Mouse (Mus musculus) heart, postnatal 14 days (tissue): Measurements from ENCODE around the gene Fam19a2. TPM values are rescaled to one million over a fixed set of nuclear protein-coding genes. Genes with fewer than 3 reads are reported as not detected.

ENCODE experiments used
- DNase-seq, 2 experiments: peaks; one replicate each; pipeline ENCODE4 v3.0.0; 2021 to 2022
- intact Hi-C: fragments of 180-260 bp; cut with DNase I; formaldehyde crosslinking; loops from one replicate; pipeline ENCODE4 v1.15.1; 2025
- long read RNA-seq, 2 experiments: library from polyadenylated mRNA; stranded (forward); transcript quantifications; one replicate each; pipeline ENCODE4 v2.0.0; 2021
- total RNA-seq, 2 experiments: library from RNA; stranded (reverse); gene quantifications; 2 replicates each; pipeline ENCODE4 v1.2.3; 2021

The Fam19a2 gene
- under 1 TPM; 0.10 to 0.17 TPM for total RNA-seq
- long read RNA-seq, experiment 1 = 0 reads
- long read RNA-seq, experiment 2 = 0 reads

DNA sequence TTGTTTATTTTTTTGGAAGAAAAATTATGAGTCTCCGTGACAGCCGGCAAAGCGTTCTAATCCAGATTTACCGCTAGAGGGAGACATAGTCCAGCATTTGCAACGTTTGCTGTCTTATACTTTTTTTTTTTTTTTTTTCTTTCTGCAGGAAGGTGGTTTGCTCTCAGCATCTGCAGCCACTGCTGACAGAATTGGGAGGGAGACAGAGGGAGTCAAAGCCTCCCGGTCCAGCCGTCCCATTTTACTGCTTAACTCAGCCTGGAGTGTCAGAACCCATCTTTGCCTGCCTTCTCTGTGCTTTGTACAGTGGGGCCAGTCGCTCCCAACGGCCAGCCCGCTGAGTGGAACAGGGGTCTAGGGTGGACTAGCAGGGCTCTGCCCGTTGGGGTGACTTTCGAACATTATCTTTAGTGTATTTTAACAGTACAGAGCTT, at the start of gene Fam19a2:
TSS of gene Fam19a2 (plus strand) at position 121 of the 434 bp plus-strand sequence.
- intact Hi-C loops = no loop called here
- DNase-seq = peak; percentile 17 to 53

DNA sequence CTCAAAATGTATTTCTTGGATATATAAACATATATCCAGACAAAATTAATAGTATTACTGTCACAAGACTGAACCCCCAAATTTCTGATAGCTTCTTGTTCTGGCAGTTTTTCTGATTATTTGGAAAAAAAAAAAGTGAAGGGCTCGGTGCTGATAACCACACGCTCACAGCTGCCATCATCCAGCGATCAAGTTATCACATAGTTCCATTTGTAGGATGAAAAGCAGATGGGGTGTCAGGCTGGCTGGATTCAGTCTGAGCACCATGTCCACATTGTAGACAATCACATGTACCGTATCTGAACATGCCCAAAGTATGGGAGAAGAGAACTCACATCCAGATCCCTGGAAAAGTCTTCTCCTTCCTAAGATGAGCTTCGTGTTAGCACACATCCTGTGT, 41.0 kb upstream of the Fam19a2 start:
- intact Hi-C loops = no loop called here
- no peak for DNase-seq

DNA sequence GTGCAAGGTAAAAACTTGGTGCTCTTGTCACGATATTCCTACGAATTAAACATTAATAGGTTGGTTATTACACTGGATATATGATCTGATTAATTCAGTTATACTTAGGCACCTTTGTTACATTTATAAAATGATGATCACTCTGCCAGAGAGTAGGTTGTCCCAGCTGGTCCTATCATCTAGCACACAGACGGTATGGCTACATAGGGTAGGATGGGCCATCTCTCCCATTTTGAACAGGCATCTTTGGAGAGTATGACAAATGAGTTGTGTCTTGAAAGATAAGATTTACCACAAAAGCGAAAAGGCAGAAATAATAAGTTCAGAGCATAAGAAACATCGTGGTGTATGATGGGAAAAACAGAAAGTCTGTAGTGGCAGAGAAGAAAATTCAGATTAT, 34.4 kb upstream of the Fam19a2 start:
- DNase-seq = no peak
- intact Hi-C loops = no loop called here

DNA sequence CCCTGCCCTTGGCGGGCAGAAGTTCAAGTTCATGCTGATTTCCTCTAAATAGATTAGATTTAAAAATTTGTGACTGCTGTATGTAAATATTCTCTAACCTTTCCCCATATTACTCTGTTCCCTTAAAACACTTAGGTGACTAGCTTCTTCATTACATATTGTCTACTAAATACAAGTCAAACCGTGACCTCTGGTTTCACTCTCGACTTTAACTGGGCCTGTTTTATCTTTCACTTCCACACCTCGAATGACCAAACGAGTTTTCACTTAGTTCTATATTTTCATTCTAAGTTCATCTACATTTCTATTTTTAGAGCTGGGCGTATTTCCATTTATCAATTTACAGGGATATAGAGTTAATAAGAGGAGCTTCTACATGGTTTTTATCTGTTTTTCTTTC, 15.7 kb upstream of the Fam19a2 start:
- intact Hi-C loops = no loop called here

DNA sequence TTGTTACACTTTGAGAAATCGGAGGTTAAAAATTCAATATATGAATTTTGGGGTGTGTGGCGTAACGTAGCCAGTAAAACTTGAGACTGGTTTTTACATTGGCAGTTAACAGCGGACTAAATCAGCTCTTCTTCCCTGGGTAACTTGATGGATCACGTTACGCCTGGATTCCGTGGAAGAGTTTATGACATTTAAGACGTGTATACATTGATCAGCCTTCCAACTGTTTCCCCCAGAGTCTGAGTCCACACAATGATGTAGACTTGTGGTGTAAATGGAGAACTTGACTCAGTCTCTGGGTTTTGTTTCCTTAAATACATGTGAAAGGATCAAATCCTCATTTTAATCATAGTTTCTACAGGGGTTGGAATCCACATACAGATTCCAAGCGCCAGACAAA, 11.9 kb upstream of the Fam19a2 start:
- intact Hi-C loops = no loop called here
- DNase-seq = no peak

More for the DNA sequence above, 15.7 kb upstream of the Fam19a2 start:
- DNase-seq = no peak

DNA sequence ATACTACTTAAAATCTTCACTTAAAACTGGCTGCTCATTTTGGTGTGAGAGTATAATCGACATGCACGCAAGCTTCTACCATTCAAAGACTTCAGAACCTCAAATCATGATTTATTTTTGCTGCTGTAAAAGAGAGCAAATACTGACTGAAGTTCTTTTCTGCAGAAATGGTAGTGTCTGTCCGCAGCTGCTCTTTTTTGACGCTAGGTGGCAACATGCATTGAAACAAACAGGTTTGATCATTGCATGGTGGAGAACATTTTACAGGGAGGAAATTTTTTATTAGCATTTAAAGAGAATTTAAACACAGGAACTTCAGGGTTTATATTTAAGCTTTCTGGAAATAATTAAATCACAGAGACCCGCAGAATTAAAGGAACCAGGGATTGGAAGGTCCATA, 9.5 kb upstream of the Fam19a2 start:
- DNase-seq = peak in 1 of 2 experiments; percentile 6
- intact Hi-C loops = no loop called here

DNA sequence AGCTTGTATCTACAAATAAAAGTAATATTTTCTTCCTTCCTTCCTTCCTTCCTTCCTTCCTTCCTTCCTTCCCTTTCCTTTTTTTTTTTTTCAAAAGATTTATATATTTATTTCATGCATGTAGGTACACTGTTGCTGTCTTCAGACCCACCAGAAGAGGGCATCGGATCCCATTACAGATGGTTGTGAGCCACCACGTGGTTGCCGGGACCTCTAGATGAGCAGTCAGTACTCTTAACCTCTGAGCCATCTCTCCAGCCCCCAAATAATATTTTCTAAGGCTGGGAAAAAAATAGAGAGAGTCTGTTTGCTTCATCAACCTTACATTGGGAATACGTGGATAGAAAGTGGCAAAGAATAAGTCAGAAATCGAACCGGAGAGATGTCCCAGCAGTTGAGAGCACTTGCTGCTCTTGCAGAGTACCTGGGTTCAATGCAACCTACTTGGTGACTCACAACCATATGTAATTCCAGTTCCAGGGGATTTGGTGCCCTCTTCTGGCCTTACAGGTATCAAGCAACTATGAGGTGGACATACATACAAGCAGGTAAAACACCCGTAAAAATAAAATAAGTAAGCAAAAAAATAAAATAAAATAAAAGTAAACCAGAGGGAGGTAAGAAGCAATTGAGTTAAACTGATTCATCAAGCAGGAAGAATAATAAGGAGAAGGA, 8.0 kb upstream of the Fam19a2 start:
- intact Hi-C loops = no loop called here
- DNase-seq = no peak

DNA sequence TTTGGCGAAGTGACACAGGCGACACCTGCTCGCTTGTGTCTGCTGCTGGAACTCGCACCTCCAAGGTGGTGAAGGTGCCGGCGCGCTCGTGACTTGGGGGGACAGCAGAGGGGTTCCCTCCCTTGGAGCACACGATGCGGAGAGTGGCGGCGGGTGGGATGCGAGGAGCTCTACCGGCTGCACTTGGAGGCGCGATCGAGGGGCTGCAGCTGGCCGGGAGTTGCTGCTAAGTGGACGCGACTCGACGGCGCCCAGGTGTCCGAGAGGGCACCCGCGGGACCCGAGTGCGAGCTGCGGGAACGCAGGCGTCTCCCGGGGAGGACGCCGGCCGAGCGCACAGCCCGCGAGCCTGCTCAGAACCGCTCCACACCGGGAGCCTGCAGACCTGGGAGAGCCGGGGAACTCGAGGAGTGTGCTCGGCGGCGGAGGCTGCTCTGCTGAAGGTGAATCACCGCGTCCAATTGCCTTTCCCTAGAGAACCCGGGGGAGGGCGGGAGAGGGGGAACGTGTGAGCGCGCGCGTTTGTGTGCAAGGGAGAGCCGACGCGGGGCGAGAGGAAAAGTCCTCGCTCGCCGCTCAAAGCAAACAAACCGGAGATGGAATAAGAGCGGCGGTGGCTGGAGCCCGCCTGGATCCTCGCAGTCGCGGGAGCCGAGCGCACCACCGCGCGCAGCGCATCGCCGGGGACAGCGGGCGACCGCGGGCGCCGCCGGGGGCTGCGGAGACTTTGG, 830 bp downstream of the Fam19a2 start:
- peak; percentile 8 to 15 for DNase-seq
- intact Hi-C loops = no loop called here

DNA sequence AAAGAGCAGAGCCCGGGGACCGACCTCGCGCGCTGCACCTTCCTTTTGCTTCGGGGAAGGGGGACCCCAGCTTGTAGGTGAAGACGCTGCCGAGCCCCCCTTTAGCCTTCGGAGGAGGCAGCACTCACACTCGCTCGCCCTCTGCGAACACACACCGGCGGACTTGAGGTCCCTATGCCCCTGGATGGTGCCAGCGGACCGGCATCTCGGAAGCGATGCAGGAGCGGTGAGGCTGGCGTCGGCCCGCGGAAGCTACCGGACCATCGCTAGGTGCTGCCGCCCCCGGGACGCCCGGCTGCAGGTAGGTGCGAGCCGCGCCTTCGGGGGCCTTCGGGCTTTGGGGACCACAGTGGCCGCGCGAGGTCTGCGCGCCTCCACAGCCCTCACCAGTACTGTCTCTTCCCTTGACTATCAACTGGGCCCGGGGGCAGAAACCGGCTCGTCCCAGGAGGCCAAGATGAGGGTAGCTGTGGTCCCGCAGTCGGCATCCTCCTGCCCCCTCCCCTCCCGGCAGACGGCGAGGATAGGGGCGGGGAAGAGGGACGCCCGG, 1.5 kb downstream of the Fam19a2 start:
- intact Hi-C loops = no loop called here
- DNase-seq = peak in 1 of 2 experiments; percentile 1

DNA sequence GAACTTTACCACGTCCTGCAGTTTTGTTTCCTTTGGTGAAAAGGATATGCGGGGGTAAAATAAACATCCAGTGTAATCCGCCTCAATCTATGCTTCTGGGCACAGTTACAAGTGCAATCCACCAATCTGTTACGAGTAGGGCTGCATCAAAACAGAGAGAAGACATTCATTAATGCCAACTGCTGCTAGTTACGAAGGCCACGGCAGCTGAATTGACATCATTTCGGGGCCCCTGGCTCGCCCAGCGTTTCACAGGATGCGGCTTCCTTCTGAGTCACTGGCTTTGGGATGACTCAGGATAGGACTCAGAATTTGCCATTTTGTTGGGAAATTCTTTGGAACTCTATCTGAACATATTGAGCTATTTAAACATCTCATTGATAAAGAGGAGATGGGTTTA, 4.8 kb downstream of the Fam19a2 start:
- intact Hi-C loops = no loop called here
- no peak for DNase-seq

DNA sequence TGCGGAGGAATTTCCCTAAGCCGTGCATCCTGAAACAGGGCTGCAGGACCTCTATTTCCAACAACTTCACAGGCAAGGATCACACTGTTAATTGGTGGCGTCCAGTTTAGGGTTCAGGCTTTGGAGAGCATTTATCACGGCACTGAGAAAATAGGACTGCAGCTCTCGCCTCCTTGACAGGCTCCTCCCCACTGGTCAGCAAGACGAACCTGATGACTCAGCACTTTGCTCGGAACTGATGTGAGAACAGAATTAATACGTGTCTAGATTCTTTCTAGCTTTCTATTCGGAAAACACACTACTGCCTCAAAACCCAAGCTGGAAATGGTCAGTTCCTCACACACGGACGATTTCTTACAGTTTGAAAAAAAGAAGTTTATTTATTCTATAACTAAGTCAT, 10.8 kb downstream of the Fam19a2 start:
- intact Hi-C loops = no loop called here
- DNase-seq = peak in 1 of 2 experiments; percentile 3

DNA sequence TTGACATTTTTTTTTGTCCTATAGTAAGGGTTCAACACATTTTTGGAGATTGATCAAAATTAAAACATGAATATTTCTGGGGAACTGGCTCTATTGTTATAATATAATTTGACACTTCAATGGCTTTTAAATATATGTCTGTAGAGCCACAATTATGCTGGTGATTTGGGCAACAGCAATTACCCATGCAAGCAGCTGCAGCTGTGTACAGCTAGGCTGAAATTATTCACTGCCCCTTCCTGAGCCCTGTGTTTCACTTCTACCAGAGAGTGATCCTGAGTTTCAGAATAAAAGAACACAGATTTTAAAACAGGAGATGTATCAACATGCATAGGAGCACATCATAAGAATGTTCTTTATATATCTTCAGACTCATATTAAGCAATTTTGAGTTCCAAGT, 43.5 kb downstream of the Fam19a2 start:
- intact Hi-C loops = no loop called here
- no peak for DNase-seq

DNA sequence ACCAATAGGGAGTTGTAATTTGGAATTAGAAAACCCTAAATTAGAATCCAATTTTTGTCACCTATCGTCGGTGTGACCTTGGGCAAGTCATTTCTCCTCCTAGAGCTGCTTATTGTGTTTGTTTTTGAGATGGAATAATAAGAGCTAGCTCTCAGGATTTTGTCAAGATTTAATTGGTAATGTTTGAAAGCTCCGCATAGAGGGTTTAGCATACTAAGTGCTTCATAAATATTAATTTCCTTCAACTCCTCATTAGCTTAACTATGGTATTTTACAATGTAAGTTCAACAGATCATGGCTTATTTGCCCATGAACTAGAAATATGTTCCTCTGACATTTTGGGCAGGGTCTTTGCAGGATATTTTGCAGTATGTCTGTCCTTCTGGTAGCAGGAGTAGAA, 62.5 kb downstream of the Fam19a2 start:
- intact Hi-C loops = no loop called here
- DNase-seq = no peak

DNA sequence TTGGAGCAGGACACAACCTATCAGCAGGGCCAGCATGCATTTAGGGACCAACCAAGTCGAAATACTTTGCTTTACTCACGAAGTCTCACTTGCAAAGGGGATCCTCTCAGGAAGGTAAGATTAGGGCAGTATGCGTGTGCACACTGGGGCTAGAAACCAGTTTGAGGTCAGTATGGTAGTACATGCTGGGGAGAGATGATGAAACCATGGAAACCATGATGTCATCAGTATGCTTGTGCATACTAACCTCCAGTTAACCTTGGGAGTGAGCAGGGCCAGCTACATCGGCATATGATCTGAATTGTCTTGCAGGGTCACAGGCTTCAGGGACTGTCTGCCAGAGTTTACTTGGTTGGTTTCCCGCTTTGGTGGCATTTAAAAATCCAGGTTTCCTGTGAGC, 77.5 kb downstream of the Fam19a2 start:
- no peak for DNase-seq
- intact Hi-C loops = no loop called here

DNA sequence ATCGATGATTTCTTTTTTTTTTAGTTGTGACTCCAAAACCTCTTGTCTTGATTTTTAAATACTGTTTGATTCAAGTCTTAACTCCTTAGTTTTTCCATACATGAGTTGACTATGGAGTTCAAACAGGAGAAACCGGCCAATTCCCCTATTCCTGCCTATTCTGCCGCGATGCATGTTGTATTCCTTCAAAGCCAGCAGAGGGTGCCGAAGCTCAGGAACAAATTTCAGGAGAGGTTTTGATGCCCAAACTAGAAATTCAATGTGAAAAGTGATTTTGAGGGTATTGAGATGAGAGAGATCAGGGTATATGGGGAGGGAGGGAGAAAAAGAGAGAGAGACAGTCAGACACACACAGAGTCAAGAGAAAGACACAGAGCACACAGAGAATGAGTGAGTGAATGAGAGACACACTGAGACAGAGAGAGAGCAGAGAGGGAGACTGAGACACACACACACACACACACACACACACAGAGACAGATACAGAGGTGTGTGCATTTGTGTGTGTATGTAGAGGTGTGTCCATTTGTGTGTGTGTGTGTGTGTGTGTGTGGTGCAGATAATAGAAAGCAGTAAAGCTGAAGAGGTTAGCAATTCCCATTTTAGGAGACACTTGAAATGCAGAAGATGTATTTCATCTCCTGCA, 78.9 kb downstream of the Fam19a2 start:
- DNase-seq = peak; percentile 7 to 22
- intact Hi-C loops = no loop called here

DNA sequence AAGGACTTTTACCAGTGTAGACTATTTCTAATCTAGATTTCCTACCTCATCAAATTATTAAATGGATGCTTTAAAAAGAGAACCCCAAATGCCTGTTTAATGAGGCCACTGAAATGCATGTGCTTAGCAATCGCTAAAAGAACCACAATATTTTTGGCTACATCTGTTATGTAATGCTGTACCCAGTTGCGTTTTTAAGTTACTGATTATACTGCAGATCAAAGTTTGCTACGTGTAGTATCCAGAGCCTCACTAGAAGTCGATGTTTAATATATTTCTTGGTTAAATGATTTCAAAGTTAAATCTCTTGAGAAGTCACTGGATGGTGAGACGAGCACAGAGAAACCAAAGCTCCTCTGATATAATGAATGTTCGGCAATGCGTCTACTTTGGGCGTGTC, 82.5 kb downstream of the Fam19a2 start:
- intact Hi-C loops = no loop called here
- DNase-seq = no peak

DNA sequence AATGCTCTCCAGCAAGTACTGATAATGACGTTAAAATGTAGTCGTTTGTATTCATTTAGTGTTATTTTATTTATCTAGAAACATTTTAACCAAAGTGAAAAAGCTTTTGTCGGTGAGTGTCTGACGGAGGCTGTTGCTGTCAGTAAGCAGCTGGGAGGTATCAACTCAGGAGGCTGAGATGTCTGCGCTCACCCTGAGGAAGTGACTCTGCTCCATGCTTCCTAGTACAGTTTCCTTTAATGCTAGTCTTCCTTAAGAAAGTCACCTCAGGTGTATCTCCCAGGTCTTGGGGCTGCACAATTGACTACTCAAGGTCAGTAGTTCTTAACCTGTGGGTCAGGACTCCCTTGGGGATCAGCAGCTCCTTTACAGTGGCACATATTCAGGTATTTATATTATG, 89.9 kb downstream of the Fam19a2 start:
- no peak for DNase-seq
- intact Hi-C loops = no loop called here

DNA sequence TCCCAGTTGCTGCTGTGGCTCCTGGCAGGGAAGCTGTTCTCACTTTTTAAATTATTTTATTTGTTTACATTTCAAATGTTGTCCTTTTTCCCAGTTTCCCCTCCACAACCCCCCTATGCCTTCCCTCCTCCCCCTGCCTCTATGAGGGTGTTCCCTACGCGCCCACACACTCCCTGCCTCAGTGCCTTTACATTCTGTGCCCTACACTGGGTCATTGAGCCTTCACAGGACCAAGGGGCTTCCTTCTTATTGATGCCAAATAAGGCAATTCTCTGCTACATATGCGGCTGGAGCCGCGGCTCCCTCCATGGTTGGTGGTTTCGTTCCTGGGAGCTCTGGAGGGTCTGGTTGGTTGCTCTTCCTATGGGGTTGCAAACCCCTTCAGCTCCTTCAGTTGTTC, 93.2 kb downstream of the Fam19a2 start:
- no peak for DNase-seq
- intact Hi-C loops = no loop called here

DNA sequence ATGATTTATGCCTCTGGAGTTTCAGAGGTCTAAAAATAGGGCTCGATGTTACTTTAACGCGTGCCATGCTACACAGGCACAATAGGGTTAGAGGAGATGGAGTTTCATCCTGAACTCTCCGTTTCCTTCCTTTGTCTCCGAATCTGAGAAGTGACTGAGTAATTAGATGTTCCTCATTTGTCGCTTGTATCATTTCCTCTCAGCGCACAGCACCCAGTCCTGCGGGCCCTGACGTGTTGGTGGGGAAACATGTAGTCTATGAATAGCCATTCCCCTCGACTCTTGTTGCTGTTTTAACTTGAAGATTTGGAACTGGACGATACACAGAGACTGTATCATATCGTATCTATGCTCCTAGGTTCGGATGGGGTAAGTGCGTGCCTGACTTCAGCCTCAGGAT, 96.7 kb downstream of the Fam19a2 start:
- DNase-seq = no peak
- intact Hi-C loops = no loop called here

DNA sequence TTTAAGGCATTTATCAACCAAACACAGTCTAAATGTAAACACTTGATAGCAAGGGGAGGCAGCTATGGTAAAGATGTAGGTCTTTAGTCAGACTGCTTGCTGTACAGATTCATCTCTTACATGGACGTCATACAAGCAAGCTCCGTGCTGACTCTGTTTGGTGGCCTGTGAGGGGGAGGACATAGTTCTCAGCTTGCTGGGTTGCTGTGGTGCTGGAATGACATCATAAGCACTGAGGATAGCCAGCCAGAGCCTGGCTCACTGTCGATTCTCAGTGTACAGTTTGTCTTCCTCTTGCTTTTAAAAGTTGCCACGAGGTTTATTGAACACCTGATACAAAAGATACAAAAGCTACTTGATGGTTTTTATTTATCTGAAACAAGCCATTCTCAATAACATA, 100.8 kb downstream of the Fam19a2 start:
- no peak for DNase-seq
- intact Hi-C loops = no loop called here

DNA sequence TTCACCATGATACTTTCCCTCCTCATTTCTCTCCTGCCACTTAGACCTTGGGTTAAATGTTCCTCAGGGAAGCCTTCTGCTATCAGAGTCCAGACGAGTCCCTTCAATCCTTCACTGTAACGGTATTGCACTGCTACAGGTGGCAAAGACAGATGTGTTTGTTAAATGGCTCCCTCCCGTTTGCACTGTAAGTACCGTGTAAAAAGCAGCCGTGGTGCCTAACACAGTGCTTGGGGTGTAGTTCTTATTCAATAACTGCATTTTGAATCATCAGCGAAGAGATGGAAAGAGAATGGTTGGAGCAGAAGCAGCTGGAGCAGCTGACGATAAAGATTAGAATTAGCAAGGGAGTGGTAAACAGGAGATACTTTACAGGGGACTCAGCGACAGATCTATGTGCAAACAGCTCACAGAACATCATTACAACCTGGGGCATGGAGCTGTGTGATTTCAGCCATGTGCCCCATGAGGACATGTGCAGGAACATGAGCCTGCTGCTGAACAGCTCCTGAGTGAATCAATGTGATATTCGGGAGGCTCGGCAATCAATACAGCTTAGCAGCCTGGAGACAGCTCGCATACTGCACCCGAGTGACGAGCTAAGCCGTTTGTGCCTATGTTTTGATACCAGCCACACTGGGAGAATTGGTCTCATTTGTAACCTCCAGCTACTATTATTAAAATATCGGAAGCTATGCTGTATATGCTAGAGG, 103.5 kb downstream of the Fam19a2 start:
- no peak for DNase-seq
- intact Hi-C loops = no loop called here
